Mouse (Mus musculus): Measurements from ENCODE around the gene Vmn1r220. TPM values are rescaled to one million over a fixed set of nuclear protein-coding genes. Genes with fewer than 3 reads are reported as not detected.
"Not testable (repeated sequence)": the region's sequence is repeated elsewhere in the genome, so short reads cannot be mapped to it uniquely, and the experiment has no call there.

Gene Vmn1r220
- not detected in 2 replicates for polyA plus RNA-seq (2016; fragmentation: Nextera tagmentation; extraction: Ambion mirVana)

DNA sequence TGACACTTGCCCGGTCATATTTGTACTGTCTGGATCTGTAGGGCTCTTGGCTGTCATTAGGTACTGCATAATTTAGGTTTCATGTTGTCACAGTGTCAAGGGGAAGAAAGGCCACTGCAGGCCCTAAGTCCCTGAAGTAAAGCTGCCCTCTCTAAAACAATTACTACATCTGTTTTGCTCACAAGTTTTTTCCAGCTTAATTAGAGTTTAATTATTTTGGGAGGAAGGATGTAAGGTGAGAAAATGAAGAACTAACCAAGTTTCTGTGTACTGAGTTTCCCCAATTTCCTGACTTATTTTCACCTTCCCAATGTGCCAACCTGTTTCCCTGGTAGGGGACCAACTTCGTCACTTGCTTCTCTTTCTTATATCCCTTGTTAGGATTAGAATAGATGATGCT is at the start of gene Vmn1r220:
Vmn1r220 (minus strand) TSS at position 101 of the 400 bp plus-strand sequence.
- Histone ChIP-seq H3K27me3 (replicated peaks; ENCODE audit: low read depth, poor library complexity, severe bottlenecking) (no peaks in the 10 kb centered on the region), H3K27ac (replicated peaks) (no peak within 1 kb of the TSS), H3K36me3 (replicated peaks) (no peaks in the 10 kb centered on the region), H3K4me1 (no peaks in the 10 kb centered on the region), H3K4me3 (no peak within 1 kb of the TSS), H3K9me3 (no peaks in the 10 kb centered on the region)
- no peak for DNase-seq (ENCODE audit: low spot score)
- 86% methylated on average over 2 of the region's 2 CpGs for WGBS

GRCm38 (mm10) chr13:23235847-23236246 is 48.1 kb upstream of the Vmn1r220 start, which contains the start of gene Vmn1r222:
Gene Vmn1r222, minus strand, starts transcription at chr13:23235947.
- not testable (repeated sequence) for H3K27me3 ChIP-seq (replicated peaks; ENCODE audit: low read depth, poor library complexity, severe bottlenecking); H3K4me3 ChIP-seq; DNase-seq (ENCODE audit: low spot score); H3K9me3 ChIP-seq; H3K27ac ChIP-seq (replicated peaks); H3K4me1 ChIP-seq; H3K36me3 ChIP-seq (replicated peaks)

- 90% methylated on average over 2 of the region's 2 CpGs for WGBS
- not testable (repeated sequence) for H3K36me3 ChIP-seq (replicated peaks); H3K27me3 ChIP-seq (replicated peaks; ENCODE audit: low read depth, poor library complexity, severe bottlenecking); H3K9me3 ChIP-seq; H3K4me1 ChIP-seq; H3K27ac ChIP-seq (replicated peaks); H3K4me3 ChIP-seq; DNase-seq (ENCODE audit: low spot score)
Measured at GRCm38 (mm10) chr13:23213827-23214226, 26.1 kb upstream of the Vmn1r220 start, which contains the start of gene Vmn1r221. Gene Vmn1r221, plus strand, starts transcription at chr13:23214127.

GRCm38 (mm10) chr13:23203885-23204284 is 16.1 kb upstream of the Vmn1r220 start:
- H3K27me3 ChIP-seq (replicated peaks; ENCODE audit: low read depth, poor library complexity, severe bottlenecking); DNase-seq (ENCODE audit: low spot score); H3K9me3 ChIP-seq; H3K27ac ChIP-seq (replicated peaks); H3K4me3 ChIP-seq; H3K36me3 ChIP-seq (replicated peaks); H3K4me1 ChIP-seq: not testable (repeated sequence)
- 81% methylated on average over 1 of the region's 1 CpGs for WGBS

DNA sequence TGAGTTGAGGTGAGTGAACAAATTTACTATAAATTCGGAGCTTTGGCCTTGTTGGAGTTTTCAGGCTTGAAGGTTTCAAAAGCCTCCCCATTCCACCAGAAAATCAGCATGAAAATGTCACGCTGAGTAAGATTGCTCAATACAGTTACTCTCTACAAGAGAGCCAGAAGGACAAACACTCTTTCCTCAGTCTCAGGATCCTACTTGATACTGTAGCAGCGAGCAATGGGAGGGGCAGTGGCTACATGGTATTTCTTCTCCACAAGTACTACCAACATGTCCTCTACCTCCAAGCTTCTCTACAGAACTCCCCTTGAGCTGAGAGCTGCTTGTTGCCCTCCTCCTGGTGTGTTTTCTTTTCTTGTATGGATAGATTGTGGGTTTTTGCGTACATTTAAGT is 21.3 kb downstream of the Vmn1r220 start:
- not testable (repeated sequence) for H3K4me3 ChIP-seq; H3K27me3 ChIP-seq (replicated peaks; ENCODE audit: low read depth, poor library complexity, severe bottlenecking); H3K4me1 ChIP-seq; H3K27ac ChIP-seq (replicated peaks); DNase-seq (ENCODE audit: low spot score); H3K9me3 ChIP-seq; H3K36me3 ChIP-seq (replicated peaks)
- WGBS: 89% methylated on average over 4 of the region's 4 CpGs

- 83% methylated on average over 4 of the region's 4 CpGs for WGBS
- Histone ChIP-seq H3K9me3 (no peaks in the 10 kb centered on the region), H3K27me3 (replicated peaks; ENCODE audit: low read depth, poor library complexity, severe bottlenecking) (no peaks in the 10 kb centered on the region), H3K36me3 (replicated peaks) (no peaks in the 10 kb centered on the region), H3K4me1 (no peaks in the 10 kb centered on the region), H3K27ac (replicated peaks) (no peak within 1 kb of the TSS), H3K4me3 (no peak within 1 kb of the TSS)
- DNase-seq (ENCODE audit: low spot score): no peak
Measured at GRCm38 (mm10) chr13:23159012-23159411, 28.8 kb downstream of the Vmn1r220 start, which contains the start of gene Vmn1r219. Gene Vmn1r219, plus strand, starts transcription at chr13:23159312.

GRCm38 (mm10) chr13:23157848-23158247 is 29.9 kb downstream of the Vmn1r220 start:
- Histone ChIP-seq H3K27me3 (replicated peaks; ENCODE audit: low read depth, poor library complexity, severe bottlenecking) (no peaks in the 10 kb centered on the region), H3K9me3 (no peaks in the 10 kb centered on the region), H3K36me3 (replicated peaks) (no peaks in the 10 kb centered on the region), H3K4me1 (no peaks in the 10 kb centered on the region), H3K27ac (replicated peaks) (no peak overlapping the region), H3K4me3 (no peak overlapping the region)
- no peak for DNase-seq (ENCODE audit: low spot score)
- 76% methylated on average over 3 of the region's 3 CpGs for whole genome bisulfite sequencing

DNA sequence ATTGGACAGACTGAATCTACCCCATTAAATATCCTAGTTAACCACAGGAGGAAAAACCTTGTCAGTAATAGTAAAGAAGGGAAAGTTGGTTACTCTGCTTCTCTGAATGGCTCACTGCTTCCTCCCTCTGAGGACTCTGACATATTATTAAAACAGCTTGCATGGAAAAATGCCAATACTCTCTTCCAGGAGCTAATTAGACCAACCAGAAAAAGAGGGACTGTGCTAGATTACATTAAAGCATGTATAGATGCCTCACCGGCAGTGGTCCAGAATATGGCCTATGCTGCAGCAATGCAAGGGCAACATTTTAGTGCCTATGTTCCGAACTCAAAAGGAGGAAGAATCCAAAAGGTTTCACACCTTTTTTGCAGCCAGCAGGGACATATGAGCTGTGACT is 48.9 kb downstream of the Vmn1r220 start:
- Histone ChIP-seq H3K36me3 (replicated peaks) (no peaks in the 10 kb centered on the region), H3K4me1 (no peaks in the 10 kb centered on the region), H3K27me3 (replicated peaks; ENCODE audit: low read depth, poor library complexity, severe bottlenecking) (no peaks in the 10 kb centered on the region), H3K4me3 (no peak overlapping the region), H3K27ac (replicated peaks) (no peak overlapping the region), H3K9me3 (no peaks in the 10 kb centered on the region)
- WGBS: 91% methylated on average over 2 of the region's 2 CpGs
- no peak for DNase-seq (ENCODE audit: low spot score)

GRCm38 (mm10) chr13:23133501-23133900 is 54.3 kb downstream of the Vmn1r220 start:
- Histone ChIP-seq H3K4me1 (no peaks in the 10 kb centered on the region), H3K36me3 (replicated peaks) (no peaks in the 10 kb centered on the region), H3K27me3 (replicated peaks; ENCODE audit: low read depth, poor library complexity, severe bottlenecking) (no peaks in the 10 kb centered on the region), H3K9me3 (no peaks in the 10 kb centered on the region), H3K27ac (replicated peaks) (no peak overlapping the region), H3K4me3 (no peak overlapping the region)
- no peak for DNase-seq (ENCODE audit: low spot score)
- WGBS: 72% methylated on average over 1 of the region's 1 CpGs

GRCm38 (mm10) chr13:23133099-23133498 is 54.7 kb downstream of the Vmn1r220 start, which contains the start of gene Vmn1r218:
Gene Vmn1r218, plus strand, starts transcription at chr13:23133155.
- 72% methylated on average over 3 of the region's 3 CpGs for WGBS
- no peak for DNase-seq (ENCODE audit: low spot score)
- Histone ChIP-seq H3K36me3 (replicated peaks) (no peaks in the 10 kb centered on the region), H3K9me3 (no peaks in the 10 kb centered on the region), H3K27ac (replicated peaks) (no peak within 1 kb of the TSS), H3K4me3 (no peak within 1 kb of the TSS), H3K27me3 (replicated peaks; ENCODE audit: low read depth, poor library complexity, severe bottlenecking) (no peaks in the 10 kb centered on the region), H3K4me1 (no peaks in the 10 kb centered on the region)

Other genes with a start within 250 kb of the Vmn1r220 start
- gene Vmn1r213, start 180.3 kb downstream of the Vmn1r220 start, polyA plus RNA-seq (2016; fragmentation: Nextera tagmentation; extraction: Ambion mirVana): not detected in 2 replicates
- gene Vmn1r214, start 157.6 kb downstream of the Vmn1r220 start, polyA plus RNA-seq (2016; fragmentation: Nextera tagmentation; extraction: Ambion mirVana): not detected in 2 replicates
- not detected in 2 replicates for gene Vmn1r215, start 120.0 kb downstream of the Vmn1r220 start, polyA plus RNA-seq (2016; fragmentation: Nextera tagmentation; extraction: Ambion mirVana)
- gene Vmn1r217, start 69.7 kb downstream of the Vmn1r220 start, polyA plus RNA-seq (2016; fragmentation: Nextera tagmentation; extraction: Ambion mirVana): not detected in 2 replicates
- gene Vmn1r218, start 54.8 kb downstream of the Vmn1r220 start, polyA plus RNA-seq (2016; fragmentation: Nextera tagmentation; extraction: Ambion mirVana): not detected in 2 replicates
- 0.04 and 0.06 TPM in 2 replicates for gene Vmn1r219, start 28.7 kb downstream of the Vmn1r220 start, polyA plus RNA-seq (2016; fragmentation: Nextera tagmentation; extraction: Ambion mirVana)
- not detected in 2 replicates for gene Vmn1r221, start 26.2 kb upstream of the Vmn1r220 start, polyA plus RNA-seq (2016; fragmentation: Nextera tagmentation; extraction: Ambion mirVana)
- not detected in 2 replicates for gene Vmn1r222, start 48.0 kb upstream of the Vmn1r220 start, polyA plus RNA-seq (2016; fragmentation: Nextera tagmentation; extraction: Ambion mirVana)
- not detected in 2 replicates for gene Vmn1r223, start 59.2 kb upstream of the Vmn1r220 start, polyA plus RNA-seq (2016; fragmentation: Nextera tagmentation; extraction: Ambion mirVana)
- gene Zfp322a, start 181.2 kb upstream of the Vmn1r220 start, polyA plus RNA-seq (2016; fragmentation: Nextera tagmentation; extraction: Ambion mirVana): 59.9 and 60.6 TPM in 2 replicates
- gene Abt1, start 235.9 kb upstream of the Vmn1r220 start, polyA plus RNA-seq (2016; fragmentation: Nextera tagmentation; extraction: Ambion mirVana): 15.0 and 15.6 TPM in 2 replicates

Measured in embryonic facial prominence, embryonic 10.5 days (tissue).